Mouse (Mus musculus): ENCODE measurements at regions not wholly inside any gene's neighbourhood (a gene's known extent, or its start where the extent isn't known, plus 50 kb on each side); places are given as distances from the start of the nearest gene placed in this dataset.

DNA sequence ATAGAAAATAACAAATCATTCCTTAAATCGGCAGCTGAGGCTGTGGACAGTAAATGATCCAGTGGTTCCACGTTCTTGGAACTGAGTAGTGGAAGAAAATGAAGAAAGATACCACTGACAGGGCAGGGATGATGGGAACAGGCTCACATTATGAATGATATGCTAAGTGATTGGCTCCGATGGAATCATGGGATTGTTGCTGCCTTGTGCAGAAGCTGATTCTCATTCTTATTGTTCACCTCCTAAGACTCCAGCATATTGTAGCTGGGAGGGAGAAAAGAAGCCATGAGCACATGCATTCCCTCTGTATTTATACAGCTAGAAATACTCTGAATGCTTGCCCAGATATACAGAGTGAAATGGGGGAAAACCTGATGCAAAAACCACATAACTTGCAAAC is 777.3 kb upstream of the Gm8797 start:
- DNase-seq = no peak

DNA sequence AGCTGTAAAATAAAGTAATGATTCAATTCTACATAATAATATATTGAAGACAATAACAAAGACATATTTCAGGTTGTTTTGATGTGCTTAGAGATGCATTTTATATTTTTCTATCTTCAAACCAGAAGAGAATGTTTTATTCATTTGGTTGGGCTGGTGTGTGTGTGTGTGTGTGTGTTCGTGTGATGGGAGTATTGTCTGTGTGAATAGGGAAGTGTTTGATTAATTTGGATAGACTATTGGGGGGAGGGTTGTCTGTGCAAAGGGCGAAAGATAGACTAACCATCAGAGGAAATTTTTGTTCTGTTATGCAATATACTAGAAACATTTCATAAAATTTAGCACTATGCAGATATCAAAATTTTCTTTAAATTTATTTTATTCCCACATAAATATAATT is 776.8 kb upstream of the Gm8797 start:
- no peak for DNase-seq

DNA sequence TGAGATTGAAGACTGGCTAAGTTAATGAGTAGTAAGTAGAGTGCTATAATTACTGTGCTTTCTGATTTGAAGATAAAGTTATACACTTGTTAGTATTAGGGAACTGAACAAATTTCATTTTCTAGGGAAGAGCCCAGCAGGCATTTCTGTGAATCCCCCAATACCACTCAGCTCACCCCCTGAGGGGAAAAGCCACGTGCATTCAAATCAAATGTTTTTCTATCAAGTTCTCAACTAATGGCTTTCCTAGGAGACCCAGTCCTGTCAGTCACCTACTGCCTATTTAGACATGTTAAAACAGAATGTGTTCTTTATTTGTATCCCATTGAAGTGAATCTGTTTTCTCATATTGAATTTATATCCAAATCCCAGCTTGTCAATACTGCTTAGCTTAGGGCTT is 775.9 kb upstream of the Gm8797 start:
- DNase-seq = no peak

DNA sequence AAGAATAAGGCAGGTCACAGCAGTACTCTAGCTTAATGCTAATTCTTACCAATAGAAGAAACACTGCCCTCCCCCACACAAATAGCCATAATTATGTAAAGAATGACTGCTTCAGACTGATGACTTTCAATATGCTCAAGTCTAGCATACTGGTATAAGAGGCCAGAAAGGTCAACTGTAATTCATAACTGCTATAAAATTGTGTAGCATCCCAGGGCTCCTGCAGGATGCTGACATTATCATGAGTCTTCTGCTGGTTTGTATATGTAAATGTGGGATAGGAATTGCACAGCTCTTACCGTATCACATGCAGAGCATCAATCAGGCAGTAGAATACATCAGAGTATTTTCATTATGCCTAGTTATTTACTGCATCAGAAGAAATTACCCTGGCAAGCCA is 774.3 kb upstream of the Gm8797 start:
- no peak for DNase-seq

DNA sequence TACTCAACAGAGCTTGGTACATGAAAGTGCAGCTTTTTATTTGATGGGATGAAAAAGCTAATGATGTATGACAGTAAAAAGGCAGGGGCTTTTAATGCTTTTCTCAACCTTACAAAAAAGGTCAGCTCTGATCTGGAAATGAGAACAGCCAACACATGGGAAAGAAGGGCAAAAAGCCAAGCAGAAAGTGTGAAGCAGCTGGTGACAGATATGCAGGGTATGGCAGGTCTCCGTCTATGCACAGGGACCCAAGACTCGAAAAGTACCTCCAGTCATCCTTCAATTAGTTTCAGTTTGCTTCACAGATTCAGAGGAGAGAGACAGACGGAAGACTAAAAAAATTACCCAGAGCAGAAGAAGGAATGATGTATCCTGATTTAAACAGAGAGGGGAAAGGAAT is 732.9 kb upstream of the Gm8797 start:
- no peak for DNase-seq

Measured in kidney, adult 11 months (tissue).